Mouse (Mus musculus): ENCODE measurements around the gene Usp5. TPM values are rescaled to one million over a fixed set of nuclear protein-coding genes. Genes with fewer than 3 reads are reported as not detected.
"Not testable (repeated sequence)": the region's sequence is repeated elsewhere in the genome, so short reads cannot be mapped to it uniquely, and the experiment has no call there.

The Usp5 gene
- polyA plus RNA-seq, 1 experiment from 2014 or later, result 199 TPM

DNA sequence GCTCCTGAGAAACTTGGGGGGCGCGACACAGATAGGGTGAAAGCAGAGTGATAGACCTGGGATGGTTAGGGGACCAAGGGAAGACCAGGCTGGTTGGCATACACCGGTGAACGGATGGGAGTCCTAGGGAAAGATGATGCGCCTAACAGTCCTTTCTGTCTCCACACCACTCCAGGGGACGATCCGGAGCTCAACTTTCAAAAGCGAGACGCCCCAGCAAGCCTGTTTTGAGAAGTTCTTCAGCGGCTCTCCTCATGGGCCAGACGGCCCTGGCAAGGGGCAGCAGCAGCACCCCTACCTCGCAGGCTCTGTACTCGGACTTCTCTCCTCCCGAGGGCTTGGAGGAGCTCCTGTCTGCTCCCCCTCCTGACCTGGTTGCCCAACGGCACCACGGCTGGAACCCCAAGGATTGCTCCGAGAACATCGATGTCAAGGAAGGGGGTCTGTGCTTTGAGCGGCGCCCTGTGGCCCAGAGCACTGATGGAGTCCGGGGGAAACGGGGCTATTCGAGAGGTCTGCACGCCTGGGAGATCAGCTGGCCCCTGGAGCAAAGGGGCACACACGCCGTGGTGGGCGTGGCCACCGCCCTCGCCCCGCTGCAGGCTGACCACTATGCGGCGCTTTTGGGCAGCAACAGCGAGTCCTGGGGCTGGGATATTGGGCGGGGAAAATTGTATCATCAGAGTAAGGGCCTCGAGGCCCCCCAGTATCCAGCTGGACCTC is 20.1 kb downstream of the Usp5 start:
- WGBS, result under 1% methylated on average over 35 of the region's 35 CpGs
- H3K4me2 ChIP-seq, result peak overlapping the region; percentile 94
- peak overlapping the region; percentile 81 for H3K27ac ChIP-seq (replicated peaks)
- ATAC-seq (ENCODE audit: low FRiP score), result no peak; the same call in 1 of the 2 replicates
- H3K4me1 ChIP-seq, result peaks cover 59% of the 10 kb centered on the region
- no peaks in the 10 kb centered on the region for H3K9me3 ChIP-seq (replicated peaks)
- no peaks in the 10 kb centered on the region for H3K27me3 ChIP-seq (replicated peaks)
- peak overlapping the region; percentile 50 for H3K4me3 ChIP-seq (replicated peaks)
- H3K36me3 ChIP-seq, result peaks cover 13% of the 10 kb centered on the region; the same call in 1 of the 2 replicates
- peak overlapping the region; percentile 64 for H3K9ac ChIP-seq (replicated peaks)

DNA sequence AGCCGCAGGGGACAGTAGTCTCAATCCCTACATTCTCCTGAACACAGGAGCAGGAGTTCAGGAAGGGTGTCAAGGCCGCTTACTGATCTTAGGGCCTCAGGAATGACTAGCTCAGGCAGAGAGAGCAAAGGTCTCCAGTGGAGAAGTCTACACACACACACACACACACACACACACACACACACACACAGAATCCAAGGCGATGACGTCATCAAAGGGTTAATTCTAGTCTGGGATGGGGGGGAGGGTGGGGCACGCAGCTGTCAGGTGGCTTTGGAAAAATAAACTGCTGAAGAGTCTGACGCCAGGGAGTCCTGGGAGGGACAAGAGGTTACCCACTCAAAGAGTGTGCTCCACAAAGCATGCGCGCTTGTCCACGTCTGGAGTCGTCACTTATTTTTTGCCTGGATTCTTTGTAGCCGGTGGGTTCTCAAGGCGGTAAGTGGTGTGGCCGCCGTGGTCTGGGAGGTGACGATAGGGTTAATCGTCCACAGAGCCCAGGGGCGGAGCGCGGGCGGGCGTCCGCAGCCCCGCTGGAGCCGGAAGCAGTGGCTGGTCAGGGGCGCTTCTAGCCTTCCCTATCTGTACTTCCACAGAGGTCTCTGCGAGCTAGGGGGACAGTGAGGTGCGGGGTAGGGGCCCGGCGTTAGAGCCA is 20.8 kb downstream of the Usp5 start, which contains the start of gene Spsb2:
Gene Spsb2 (plus strand): TSS at position 304 of the 655 bp plus-strand sequence.
- peaks cover 13% of the 10 kb centered on the region; the same call in 1 of the 2 replicates for H3K36me3 ChIP-seq
- H3K27ac ChIP-seq (replicated peaks), result peak within 1 kb of the TSS; percentile 81
- ATAC-seq (ENCODE audit: low FRiP score), result peak; percentile 13; the same call in 1 of the 2 replicates
- 4% methylated on average over 29 of the region's 29 CpGs for WGBS
- H3K4me2 ChIP-seq, result peak within 1 kb of the TSS; percentile 94
- H3K9ac ChIP-seq (replicated peaks), result peak within 1 kb of the TSS; percentile 64
- H3K4me3 ChIP-seq (replicated peaks), result peak within 1 kb of the TSS; percentile 50
- peaks cover 57% of the 10 kb centered on the region for H3K4me1 ChIP-seq
- H3K27me3 ChIP-seq (replicated peaks), result no peaks in the 10 kb centered on the region
- no peaks in the 10 kb centered on the region for H3K9me3 ChIP-seq (replicated peaks)

DNA sequence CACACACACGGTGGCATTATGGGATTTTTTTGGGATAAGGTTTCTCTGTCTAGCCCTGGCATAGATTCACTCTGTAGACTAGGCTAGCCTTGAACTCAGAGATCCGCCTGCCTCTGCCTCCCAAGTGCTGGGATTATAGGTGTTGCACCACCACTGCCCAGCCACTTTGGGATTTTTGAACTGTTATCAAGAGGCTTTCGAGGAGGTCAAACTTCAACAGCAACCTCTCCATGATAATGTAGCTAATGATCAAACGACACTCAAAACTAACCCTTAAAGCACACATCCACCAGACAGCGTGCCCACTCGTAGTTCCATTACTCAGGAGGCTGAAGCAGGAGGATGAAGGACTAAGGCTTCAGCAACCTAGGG is 21.3 kb downstream of the Usp5 start:
- H3K9me3 ChIP-seq (replicated peaks), result no peaks in the 10 kb centered on the region
- WGBS, result 83% methylated on average over 6 of the region's 6 CpGs
- peaks cover 55% of the 10 kb centered on the region for H3K4me1 ChIP-seq
- H3K36me3 ChIP-seq, result peaks cover 13% of the 10 kb centered on the region; the same call in 1 of the 2 replicates
- no peak for ATAC-seq (ENCODE audit: low FRiP score)
- peak overlapping the region; percentile 94 for H3K4me2 ChIP-seq
- peak overlapping the region; percentile 64; the same call in 1 of the 2 replicates for H3K9ac ChIP-seq (replicated peaks)
- H3K4me3 ChIP-seq (replicated peaks), result peak overlapping the region; percentile 50
- H3K27ac ChIP-seq (replicated peaks), result peak overlapping the region; percentile 81; the same call in 1 of the 2 replicates
- H3K27me3 ChIP-seq (replicated peaks), result no peaks in the 10 kb centered on the region

DNA sequence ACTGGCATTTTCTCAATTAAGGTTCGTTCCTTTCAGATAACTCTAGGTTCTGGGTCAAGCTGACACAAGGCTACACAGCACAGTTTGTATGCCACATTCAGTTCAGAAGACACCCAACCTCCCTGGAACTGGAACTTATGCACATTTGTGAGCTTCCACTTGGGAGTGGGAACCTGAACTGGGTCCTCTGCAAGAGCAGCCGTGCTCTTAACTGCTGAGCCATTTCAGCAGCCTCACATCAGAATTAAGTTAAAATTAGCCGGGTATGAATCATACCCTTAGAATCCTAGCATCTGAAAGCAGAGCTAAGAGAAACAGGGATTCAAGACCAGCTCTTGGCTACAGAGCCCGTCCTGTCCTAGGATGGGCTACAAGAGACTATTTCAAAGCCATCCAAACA is 21.9 kb downstream of the Usp5 start:
- no peak overlapping the region for H3K4me3 ChIP-seq (replicated peaks)
- no peak overlapping the region for H3K9ac ChIP-seq (replicated peaks)
- H3K4me1 ChIP-seq, result peaks cover 49% of the 10 kb centered on the region
- 89% methylated on average over 4 of the region's 4 CpGs for WGBS
- H3K27ac ChIP-seq (replicated peaks), result no peak overlapping the region
- ATAC-seq (ENCODE audit: low FRiP score), result no peak
- no peak overlapping the region for H3K4me2 ChIP-seq
- peaks cover 13% of the 10 kb centered on the region; the same call in 1 of the 2 replicates for H3K36me3 ChIP-seq
- H3K9me3 ChIP-seq (replicated peaks), result no peaks in the 10 kb centered on the region
- no peaks in the 10 kb centered on the region; the same call in 1 of the 2 replicates for H3K27me3 ChIP-seq (replicated peaks)

GRCm38 (mm10) chr6:124806446-124807140 is 22.7 kb downstream of the Usp5 start:
- Histone ChIP-seq H3K36me3 (peaks cover 10% of the 10 kb centered on the region; the same call in 1 of the 2 replicates), H3K9ac (replicated peaks) (no peak overlapping the region), H3K9me3 (replicated peaks) (no peaks in the 10 kb centered on the region), H3K27me3 (replicated peaks) (no peaks in the 10 kb centered on the region; the same call in 1 of the 2 replicates), H3K4me2 (peak overlapping the region; percentile 72), H3K4me1 (peaks cover 41% of the 10 kb centered on the region), H3K27ac (replicated peaks) (peak overlapping the region; percentile 89), H3K4me3 (replicated peaks) (peak overlapping the region; percentile 47)
- 75% methylated on average over 7 of the region's 7 CpGs for WGBS
- no peak for ATAC-seq (ENCODE audit: low FRiP score)

DNA sequence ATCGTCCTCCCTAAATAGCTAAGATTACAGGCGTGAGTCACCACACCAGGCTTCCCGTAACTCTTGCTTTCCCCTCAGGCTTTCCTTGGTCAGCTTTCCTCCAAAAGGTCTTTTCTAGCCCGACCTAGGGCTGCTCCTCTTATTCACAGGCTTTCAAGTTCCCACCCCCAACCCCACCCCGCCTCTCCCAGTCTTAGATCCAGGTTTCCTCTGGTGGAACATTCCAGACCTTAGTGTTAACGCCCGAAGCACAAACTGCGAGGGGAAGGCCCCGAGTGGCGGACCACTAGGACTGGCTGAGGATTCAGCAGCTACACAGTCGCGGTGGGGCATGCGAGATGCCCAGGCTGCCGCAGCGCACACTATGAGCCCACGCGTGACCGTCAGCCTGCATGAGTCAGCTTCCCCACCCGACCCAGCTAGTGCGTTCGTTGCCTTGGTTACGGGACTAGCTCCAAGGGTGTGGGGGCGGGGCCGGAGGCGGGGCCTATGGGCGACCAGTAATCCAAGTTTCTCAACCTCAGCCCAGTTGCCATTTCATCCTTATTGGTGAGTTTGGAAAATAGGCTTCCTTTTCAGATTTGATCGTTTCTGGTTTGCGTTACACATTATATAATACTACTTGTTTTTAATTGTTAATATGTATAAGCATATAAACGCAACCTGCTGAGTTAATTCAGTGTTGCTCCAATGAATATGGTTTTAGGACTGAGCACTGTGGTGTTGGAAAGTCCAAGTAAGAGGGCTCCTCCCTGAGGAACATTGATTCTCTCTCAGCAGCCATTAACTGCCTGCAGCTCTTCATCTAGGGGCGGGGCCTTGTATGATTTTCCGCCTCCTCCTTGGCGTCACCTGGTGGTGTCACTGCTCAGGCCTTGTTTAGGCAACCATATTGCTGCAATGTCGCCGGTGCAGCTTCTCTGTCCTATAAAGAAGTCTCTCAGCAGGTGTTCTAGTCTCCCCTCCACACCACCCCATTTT is 23.7 kb downstream of the Usp5 start:
- peak; percentile 92 for ATAC-seq (ENCODE audit: low FRiP score)
- WGBS, result 1% methylated on average over 34 of the region's 34 CpGs

GRCm38 (mm10) chr6:124804341-124804740 is 24.9 kb downstream of the Usp5 start:
- 92% methylated on average over 3 of the region's 3 CpGs for WGBS
- no peak overlapping the region for H3K9ac ChIP-seq (replicated peaks)
- no peak overlapping the region for H3K27ac ChIP-seq (replicated peaks)
- H3K4me2 ChIP-seq, result no peak overlapping the region
- no peak overlapping the region for H3K4me3 ChIP-seq (replicated peaks)
- no peaks in the 10 kb centered on the region for H3K36me3 ChIP-seq
- peaks cover 29% of the 10 kb centered on the region for H3K4me1 ChIP-seq
- H3K27me3 ChIP-seq (replicated peaks), result no peaks in the 10 kb centered on the region; the same call in 1 of the 2 replicates
- ATAC-seq (ENCODE audit: low FRiP score), result no peak
- no peaks in the 10 kb centered on the region for H3K9me3 ChIP-seq (replicated peaks)

More for the DNA sequence above, 23.7 kb downstream of the Usp5 start:
- no peaks in the 10 kb centered on the region; the same call in 1 of the 2 replicates for H3K27me3 ChIP-seq (replicated peaks)
- peak overlapping the region; percentile 72 for H3K4me2 ChIP-seq
- no peaks in the 10 kb centered on the region for H3K9me3 ChIP-seq (replicated peaks)
- peaks cover 5% of the 10 kb centered on the region; the same call in 1 of the 2 replicates for H3K36me3 ChIP-seq
- peaks cover 41% of the 10 kb centered on the region for H3K4me1 ChIP-seq
- peak overlapping the region; percentile 47 for H3K4me3 ChIP-seq (replicated peaks)
- peak overlapping the region; percentile 51 for H3K9ac ChIP-seq (replicated peaks)
- peak overlapping the region; percentile 89 for H3K27ac ChIP-seq (replicated peaks)

DNA sequence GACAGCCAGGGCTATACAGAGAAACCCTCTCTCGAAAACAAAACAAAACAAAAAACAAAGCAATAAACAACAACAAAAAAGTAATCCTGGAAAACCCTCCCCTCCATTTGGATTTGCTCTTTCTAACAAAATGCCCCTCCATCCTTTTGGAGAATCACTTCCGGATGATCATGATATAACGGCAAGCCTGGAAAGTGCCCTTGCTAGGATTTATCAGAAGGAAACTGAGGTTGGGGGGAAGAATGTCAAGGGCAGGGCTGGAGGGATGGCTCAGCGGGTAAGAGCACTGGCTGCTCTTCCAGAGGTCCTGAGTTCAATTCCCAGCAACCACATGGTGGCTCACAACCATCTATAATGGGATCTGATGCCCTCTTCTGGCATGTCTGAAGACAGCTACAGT is 25.6 kb downstream of the Usp5 start:
- H3K9ac ChIP-seq (replicated peaks); ATAC-seq (ENCODE audit: low FRiP score); H3K4me3 ChIP-seq (replicated peaks); H3K9me3 ChIP-seq (replicated peaks); H3K4me2 ChIP-seq; H3K36me3 ChIP-seq; H3K27me3 ChIP-seq (replicated peaks); H3K27ac ChIP-seq (replicated peaks): not testable (repeated sequence)
- 94% methylated on average over 4 of the region's 4 CpGs for WGBS
- peaks cover 22% of the 10 kb centered on the region for H3K4me1 ChIP-seq

DNA sequence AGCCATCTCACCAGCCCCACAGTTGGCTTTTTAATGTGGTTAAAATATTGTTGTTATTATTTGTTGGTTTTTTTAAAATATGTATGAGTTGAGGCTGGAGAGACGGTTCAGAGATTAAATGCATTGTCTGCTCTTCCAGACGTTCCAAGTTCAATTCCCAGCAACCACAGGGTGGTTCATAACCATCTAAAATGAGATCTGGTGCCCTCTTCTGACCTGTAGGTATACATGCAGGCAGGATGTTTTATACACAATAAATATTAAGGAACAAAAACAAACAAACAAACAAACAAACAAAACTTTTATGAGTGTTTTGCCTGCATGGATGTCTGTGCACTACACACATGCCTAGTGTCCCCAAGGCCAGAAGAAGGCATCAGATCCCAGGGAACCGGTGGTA is 26.2 kb downstream of the Usp5 start:
- no peak for ATAC-seq (ENCODE audit: low FRiP score)
- H3K4me2 ChIP-seq, result no peak overlapping the region
- no peaks in the 10 kb centered on the region; the same call in 1 of the 2 replicates for H3K27me3 ChIP-seq (replicated peaks)
- no peaks in the 10 kb centered on the region for H3K9me3 ChIP-seq (replicated peaks)
- no peak overlapping the region for H3K9ac ChIP-seq (replicated peaks)
- H3K4me3 ChIP-seq (replicated peaks), result no peak overlapping the region
- no peak overlapping the region for H3K27ac ChIP-seq (replicated peaks)
- no peaks in the 10 kb centered on the region for H3K36me3 ChIP-seq
- 82% methylated on average over 3 of the region's 3 CpGs for whole genome bisulfite sequencing
- peaks cover 16% of the 10 kb centered on the region for H3K4me1 ChIP-seq

- H3K4me1 ChIP-seq, result peaks cover 14% of the 10 kb centered on the region
- not testable (repeated sequence) for H3K9ac ChIP-seq (replicated peaks); H3K27me3 ChIP-seq (replicated peaks); H3K36me3 ChIP-seq; H3K9me3 ChIP-seq (replicated peaks); H3K4me2 ChIP-seq; H3K27ac ChIP-seq (replicated peaks); H3K4me3 ChIP-seq (replicated peaks); ATAC-seq (ENCODE audit: low FRiP score)
- 18% methylated on average over 6 of the region's 9 CpGs for WGBS
Measured at GRCm38 (mm10) chr6:124802400-124802799, 26.9 kb downstream of the Usp5 start.

Data from neural tube, embryonic 15.5 days (tissue).